In the genomic region with DNA sequence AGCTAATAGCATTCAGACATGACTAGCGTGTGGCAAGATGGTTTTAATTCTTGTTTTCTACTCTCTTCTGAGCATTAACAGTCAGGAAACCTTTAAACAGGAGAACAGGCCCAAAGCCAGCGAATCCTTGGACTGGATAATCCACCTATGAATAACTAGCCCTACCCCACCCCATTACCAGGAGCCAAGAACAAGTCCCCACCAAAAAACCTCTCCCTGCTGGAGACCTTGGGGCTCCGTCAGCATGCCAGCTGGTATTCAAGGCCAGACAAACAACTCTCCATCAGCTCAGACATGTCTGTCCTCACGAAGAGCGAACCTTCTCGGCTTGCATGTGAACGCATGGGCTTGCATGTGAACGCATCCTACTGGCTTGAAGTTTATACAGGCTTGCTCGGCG, we compare ENCODE assay signal across 12 mouse cellular contexts. TPM values are rescaled to one million over a fixed set of nuclear protein-coding genes. Genes with fewer than 3 reads are reported as not detected.
DNase-seq lines count a peak whose midpoint lies in the region; ATAC-seq and TF ChIP-seq lines count a peak whose summit lies in the region.
"Had no signal": no experiment of that assay in that cellular context is flagged by ENCODE, and none has a peak within 500 bp of the region (broad histone marks: within the 10 kb centered on the region; RNA-seq: fewer than 3 reads in every experiment).

No protein-coding gene starts in this region.

- no peak for TF ChIP-seq CTCF in cerebellum, adult 2 months (IDR thresholded peaks at IDR 0.05; ENCODE audit: borderline replicate concordance, insufficient read depth, low read depth, low read length)

- no peaks in the 10 kb centered on the region for H3K9me3 ChIP-seq in intestine, embryonic 16.5 days (ENCODE audit: control insufficient read depth, low read length)
- H3K9me3 ChIP-seq: liver, embryonic 12.5 days had no signal

- WGBS in cerebellum, adult 2 months, result 29% methylated on average over 10 of the region's 10 CpGs
- WGBS in intestine, embryonic 16.5 days, result 76% methylated on average over 10 of the region's 10 CpGs

- peak; percentile 38 to 43 for DNase-seq in cerebellum, adult 2 months
- no peak for DNase-seq in cerebellum, adult 9-11 months
- peak; percentile 36 for DNase-seq in gastrocnemius, postnatal 25 days
- no peak for DNase-seq in gastrocnemius, postnatal 4 days (ENCODE audit: low spot score in 2 of 2)
- peak; percentile 43 to 45 for DNase-seq in kidney, postnatal 25 days
- DNase-seq in kidney, postnatal 10 days, result no peak
- peak; percentile 27 for DNase-seq in fibroblast of lung, adult 2 months (ENCODE audit: low read depth)
- DNase-seq: B cell, adult 2 months; heart, adult 2 months had no signal

- H3K4me3 ChIP-seq in cerebellum, adult 2 months (replicated peaks; ENCODE audit: insufficient read depth, low read depth, low read length), result no peak overlapping the region
- H3K4me3 ChIP-seq in intestine, embryonic 16.5 days (ENCODE audit: low read length), result no peak overlapping the region
- H3K4me3 ChIP-seq: heart, adult 2 months; liver, embryonic 12.5 days had no signal

- peaks cover 20% of the 10 kb centered on the region for H3K4me1 ChIP-seq in cerebellum, adult 2 months (ENCODE audit: control insufficient read depth, insufficient read depth, low read length)
- H3K4me1 ChIP-seq in intestine, embryonic 16.5 days (ENCODE audit: control insufficient read depth, insufficient read depth, low read length), result peaks cover 10% of the 10 kb centered on the region
- H3K4me1 ChIP-seq: liver, embryonic 12.5 days had no signal

- no peak for TF ChIP-seq POLR2A in cerebellum, adult 2 months (IDR thresholded peaks at IDR 0.05; ENCODE audit: borderline replicate concordance, insufficient read depth, low read length)

- ATAC-seq in intestine, embryonic 16.5 days, result no peak
- ATAC-seq: liver, embryonic 12.5 days; lung, postnatal 0 days had no signal

- H3K9ac ChIP-seq in intestine, embryonic 16.5 days (ENCODE audit: low read depth, low read length), result no peak overlapping the region
- H3K9ac ChIP-seq: liver, embryonic 12.5 days had no signal

- no peak overlapping the region for H3K27ac ChIP-seq in cerebellum, adult 2 months (ENCODE audit: insufficient read depth, low read length)
- no peak overlapping the region for H3K27ac ChIP-seq in intestine, embryonic 16.5 days (ENCODE audit: low read length)
- H3K27ac ChIP-seq: heart, adult 2 months; liver, embryonic 12.5 days had no signal

- no peaks in the 10 kb centered on the region for H3K36me3 ChIP-seq in intestine, embryonic 16.5 days (ENCODE audit: control insufficient read depth, insufficient read depth, low read length)
- H3K36me3 ChIP-seq: liver, embryonic 12.5 days had no signal

- H3K27me3 ChIP-seq in cerebellum, adult 2 months (ENCODE audit: control insufficient read depth, insufficient read depth, low read length), result no peaks in the 10 kb centered on the region; the same call in 1 of the 2 replicates
- H3K27me3 ChIP-seq in intestine, embryonic 16.5 days (replicated peaks; ENCODE audit: control insufficient read depth, insufficient read depth, low read length), result no peaks in the 10 kb centered on the region

- H3K4me2 ChIP-seq in intestine, embryonic 16.5 days (ENCODE audit: low read depth, low read length), result no peak overlapping the region
- H3K4me2 ChIP-seq: liver, embryonic 12.5 days had no signal

RNA-seq across cellular contexts. Expression of a gene that starts 41.6 kb away (rescaled TPM):
- polyA plus RNA-seq in cerebellum, adult 2 months (2012; rRNA removed), result 69.1 TPM in 2 replicates
- 100 to 1,000 TPM; 132 to 159 TPM for total RNA-seq in gastrocnemius, postnatal 25 days (2021)
- 100 to 1,000 TPM; 164 to 171 TPM for total RNA-seq in gastrocnemius, postnatal 4 days (2021)
- 24.4 and 31.1 TPM in 2 replicates for polyA plus RNA-seq in intestine, embryonic 16.5 days (2015; fragmentation: Nextera tagmentation; extraction: Ambion mirVana)

Comparison
In these comparisons a context has a peak if more than half of its experiments do, and no peak if none do; other contexts are left out.
1. DNase-seq: peak in cerebellum, adult 2 months (2 of 2), gastrocnemius, postnatal 25 days (single experiment), kidney, postnatal 25 days (2 of 2) and fibroblast of lung, adult 2 months (single experiment); none in cerebellum, adult 9-11 months (single experiment), gastrocnemius, postnatal 4 days (0 of 2) and kidney, postnatal 10 days (single experiment).